Mouse (Mus musculus): Measurements from ENCODE around the gene Ppard.

- TF ChIP-seq POLR2A (IDR thresholded peaks at IDR 0.05; ENCODE audit: borderline replicate concordance, insufficient read depth, low read length) (peak; percentile 73), CTCF (IDR thresholded peaks at IDR 0.05; ENCODE audit: borderline replicate concordance, insufficient read depth, low read depth, low read length) (no peak)
Measured at GRCm38 (mm10) chr17:28313212-28313879, 80.8 kb downstream of the Ppard start, which contains the start of gene Fance.
